Mouse (Mus musculus) midbrain, embryonic 13.5 days (tissue): ENCODE measurements at regions not wholly inside any gene's neighbourhood (a gene's known extent, or its start where the extent isn't known, plus 50 kb on each side); places are given as distances from the start of the nearest gene placed in this dataset.

Experiments used
- ATAC-seq: fragments of 200-750 bp; cut with Nextera tagmentation; 2 replicates; pipeline ENCODE4 v1.8.0; 2017; ENCODE audit warnings: mild to moderate bottlenecking, moderate TSS enrichment, moderate library complexity
- H3K27ac ChIP-seq: fragments of 300-500 bp; sonication (generic); 2 replicates; pipeline ENCODE4 v1.5.1; 2015; ENCODE audit warnings: inconsistent platforms, mild to moderate bottlenecking, moderate library complexity
- H3K27me3 ChIP-seq: fragments of 300-500 bp; sonication (generic); 2 replicates; pipeline ENCODE4 v1.6.1; 2015; ENCODE audit warnings: mild to moderate bottlenecking, inconsistent platforms
- H3K36me3 ChIP-seq: fragments of 300-500 bp; sonication (generic); 2 replicates; pipeline ENCODE4 v1.6.1; 2015; ENCODE audit warnings: mild to moderate bottlenecking, inconsistent platforms
- H3K4me1 ChIP-seq: fragments of 300-500 bp; sonication (generic); replicated peaks from 2 replicates; pipeline ENCODE4 v1.6.1; 2015; ENCODE audit warnings: inconsistent platforms
- H3K4me2 ChIP-seq: fragments of 300-500 bp; sonication (generic); replicated peaks from 2 replicates; pipeline ENCODE4 v1.6.1; 2015; ENCODE audit warnings: moderate library complexity, mild to moderate bottlenecking, inconsistent platforms
- H3K4me3 ChIP-seq: fragments of 300-500 bp; sonication (generic); replicated peaks from 2 replicates; pipeline ENCODE4 v1.5.1; 2015; ENCODE audit warnings: mild to moderate bottlenecking, inconsistent platforms
- H3K9ac ChIP-seq: fragments of 300-500 bp; sonication (generic); replicated peaks from 2 replicates; pipeline ENCODE4 v1.6.1; 2015; ENCODE audit warnings: mild to moderate bottlenecking, inconsistent platforms
- H3K9me3 ChIP-seq: fragments of 300-500 bp; sonication (generic); 2 replicates; pipeline ENCODE4 v1.6.1; 2016; ENCODE audit warnings: mild to moderate bottlenecking, inconsistent platforms
- WGBS: fragments of 180-500 bp; shearing (Covaris S2); methylation state at CpG from one replicate; pipeline ENCODE4 v1.1.7; 2015; 5-methylcytosine and 5-hydroxymethylcytosine counted together

DNA sequence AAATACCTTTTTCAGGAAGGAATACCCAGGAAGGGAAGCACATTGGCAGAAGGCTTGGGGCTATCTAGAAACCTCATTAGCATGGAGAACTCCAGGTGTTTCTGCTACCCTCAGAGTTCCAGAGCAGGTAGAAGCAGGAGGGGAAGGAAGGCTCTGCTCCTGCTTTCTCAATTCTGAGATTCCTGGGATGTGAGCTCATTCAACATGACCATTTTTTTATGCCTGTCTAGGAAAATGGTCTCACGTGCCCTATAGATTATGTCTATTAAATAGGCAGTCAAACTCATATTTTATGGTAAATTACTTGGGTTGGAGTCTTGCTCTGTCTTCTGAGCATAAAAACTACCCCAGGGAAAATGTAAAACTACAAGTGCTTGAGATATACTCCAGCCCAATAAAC, 130.2 kb downstream of the Ccdc71l start:
- Histone ChIP-seq H3K4me3 (no peak overlapping the region), H3K9me3 (no peaks in the 10 kb centered on the region), H3K9ac (no peak overlapping the region), H3K36me3 (no peaks in the 10 kb centered on the region), H3K27ac (no peak overlapping the region), H3K4me1 (no peaks in the 10 kb centered on the region), H3K27me3 (no peaks in the 10 kb centered on the region), H3K4me2 (no peak overlapping the region)
- WGBS, result 85% methylated on average over 1 of the region's 1 CpGs
- ATAC-seq, result no peak

DNA sequence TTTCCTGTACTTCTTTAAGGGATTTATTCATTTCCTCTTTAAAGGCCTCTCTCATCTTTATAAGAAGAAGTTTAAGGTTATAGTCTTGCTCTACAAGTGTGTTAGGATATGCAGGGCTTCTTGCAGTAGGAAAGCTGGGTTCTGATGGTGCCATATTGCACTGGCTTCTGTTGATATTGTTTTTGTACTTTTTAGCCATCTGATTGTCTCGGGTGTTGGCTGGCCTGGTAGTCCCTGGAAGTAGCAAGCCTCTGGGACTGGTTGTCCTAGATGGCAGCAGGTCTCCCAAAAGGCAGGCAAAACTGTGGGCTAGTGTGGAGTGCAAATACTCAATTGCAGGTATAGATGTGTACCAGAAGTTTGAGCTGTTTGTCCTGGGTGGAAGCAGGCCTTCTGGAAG, 147.1 kb downstream of the Ccdc71l start:
- H3K4me2 ChIP-seq, result no peak overlapping the region
- ATAC-seq, result no peak
- WGBS, result 76% methylated on average over 1 of the region's 1 CpGs

DNA sequence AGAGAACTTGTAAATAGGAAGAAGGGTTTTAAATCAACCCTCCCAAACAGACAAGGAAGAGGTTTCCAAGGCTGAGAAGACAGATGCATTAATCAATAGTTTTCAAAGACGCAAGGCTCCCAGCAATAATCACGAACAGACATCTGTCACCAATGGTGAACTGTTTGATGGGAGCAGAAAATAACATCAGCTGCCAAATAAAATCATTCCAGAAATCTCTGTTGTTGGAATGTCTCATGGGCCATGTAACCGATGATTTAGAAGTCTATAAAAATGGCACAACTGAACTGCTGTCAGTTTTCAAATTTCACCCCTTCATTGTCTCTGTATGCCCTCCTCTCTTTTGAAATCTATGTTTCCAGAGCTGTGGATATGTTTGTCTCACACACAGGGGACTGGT, 152.7 kb downstream of the Ccdc71l start:
- no peaks in the 10 kb centered on the region for H3K9me3 ChIP-seq
- no peak overlapping the region for H3K9ac ChIP-seq
- no peaks in the 10 kb centered on the region for H3K4me1 ChIP-seq
- 93% methylated on average over 3 of the region's 3 CpGs for WGBS
- no peak overlapping the region for H3K4me2 ChIP-seq
- H3K4me3 ChIP-seq, result no peak overlapping the region
- H3K36me3 ChIP-seq, result no peaks in the 10 kb centered on the region
- H3K27me3 ChIP-seq, result no peaks in the 10 kb centered on the region
- no peak for ATAC-seq
- no peak overlapping the region for H3K27ac ChIP-seq

More for the DNA sequence above, 147.1 kb downstream of the Ccdc71l start:
- H3K27me3 ChIP-seq, result no peaks in the 10 kb centered on the region
- H3K36me3 ChIP-seq, result no peaks in the 10 kb centered on the region
- no peaks in the 10 kb centered on the region for H3K9me3 ChIP-seq
- H3K4me3 ChIP-seq, result no peak overlapping the region
- no peak overlapping the region for H3K27ac ChIP-seq
- H3K9ac ChIP-seq, result no peak overlapping the region
- H3K4me1 ChIP-seq, result no peaks in the 10 kb centered on the region

DNA sequence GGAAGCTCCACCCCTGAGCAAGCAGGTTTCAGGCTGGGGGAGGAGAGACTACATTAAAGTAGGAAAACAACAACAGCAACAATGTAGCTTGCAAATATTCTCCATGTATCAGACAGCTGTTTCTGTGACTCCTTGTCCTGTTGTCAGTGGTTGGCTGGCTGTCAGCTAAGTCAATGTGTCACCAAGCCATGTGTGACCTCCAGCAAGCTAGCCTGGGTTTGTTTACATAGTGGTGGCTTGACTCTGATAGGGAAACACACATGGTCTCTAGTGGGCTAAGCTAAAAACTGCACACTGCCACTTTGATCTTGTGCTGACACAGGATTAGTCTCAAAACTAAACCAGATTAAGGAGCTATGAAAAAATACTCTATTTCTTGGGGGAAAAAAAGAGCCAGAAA, 155.1 kb downstream of the Ccdc71l start:
- no peaks in the 10 kb centered on the region for H3K4me1 ChIP-seq
- no peaks in the 10 kb centered on the region for H3K27me3 ChIP-seq
- no peak overlapping the region for H3K27ac ChIP-seq
- no peaks in the 10 kb centered on the region for H3K9me3 ChIP-seq
- no peak overlapping the region for H3K4me3 ChIP-seq
- ATAC-seq, result no peak
- H3K9ac ChIP-seq, result no peak overlapping the region
- no peaks in the 10 kb centered on the region for H3K36me3 ChIP-seq
- H3K4me2 ChIP-seq, result no peak overlapping the region

GRCm38 (mm10) chr12:32545466-32545865, 167.0 kb downstream of the Ccdc71l start:
- no peak overlapping the region for H3K9ac ChIP-seq
- no peaks in the 10 kb centered on the region for H3K4me1 ChIP-seq
- 73% methylated on average over 1 of the region's 1 CpGs for WGBS
- no peak overlapping the region for H3K27ac ChIP-seq
- H3K36me3 ChIP-seq, result no peaks in the 10 kb centered on the region
- H3K4me3 ChIP-seq, result no peak overlapping the region
- H3K27me3 ChIP-seq, result no peaks in the 10 kb centered on the region
- ATAC-seq, result no peak
- H3K9me3 ChIP-seq, result peaks cover 11% of the 10 kb centered on the region; the same call in 1 of the 2 replicates
- H3K4me2 ChIP-seq, result no peak overlapping the region

- H3K27me3 ChIP-seq, result no peaks in the 10 kb centered on the region
- no peak overlapping the region for H3K4me3 ChIP-seq
- H3K9ac ChIP-seq, result no peak overlapping the region
- H3K4me2 ChIP-seq, result no peak overlapping the region
- ATAC-seq, result no peak
- no peak overlapping the region for H3K27ac ChIP-seq
- no peaks in the 10 kb centered on the region for H3K36me3 ChIP-seq
- H3K4me1 ChIP-seq, result no peaks in the 10 kb centered on the region
- peaks cover 11% of the 10 kb centered on the region; the same call in 1 of the 2 replicates for H3K9me3 ChIP-seq
These were observed 167.9 kb downstream of the Ccdc71l start for GRCm38 (mm10) chr12:32546356-32546755.

- H3K4me1 ChIP-seq, result no peaks in the 10 kb centered on the region
- no peaks in the 10 kb centered on the region for H3K27me3 ChIP-seq
- H3K9ac ChIP-seq, result no peak overlapping the region
- no peaks in the 10 kb centered on the region for H3K36me3 ChIP-seq
- no peak overlapping the region for H3K4me2 ChIP-seq
- no peak overlapping the region for H3K4me3 ChIP-seq
- ATAC-seq, result no peak
- 82% methylated on average over 5 of the region's 5 CpGs for WGBS
- H3K9me3 ChIP-seq, result 0 out of 2 replicates have a peak, but pooled peaks cover 2% of the 10 kb centered on the region
- no peak overlapping the region for H3K27ac ChIP-seq
These were observed 175.3 kb downstream of the Ccdc71l start for GRCm38 (mm10) chr12:32553793-32554192.

GRCm38 (mm10) chr12:32567777-32568176, 189.3 kb downstream of the Ccdc71l start:
- 67% methylated on average over 3 of the region's 3 CpGs for WGBS

GRCm38 (mm10) chr12:32581304-32581703, 202.8 kb downstream of the Ccdc71l start:
- Histone ChIP-seq H3K9ac (no peak overlapping the region), H3K27ac (no peak overlapping the region), H3K27me3 (no peaks in the 10 kb centered on the region), H3K4me3 (no peak overlapping the region), H3K4me2 (no peak overlapping the region), H3K9me3 (no peaks in the 10 kb centered on the region), H3K4me1 (no peaks in the 10 kb centered on the region), H3K36me3 (no peaks in the 10 kb centered on the region)
- no peak for ATAC-seq
- whole genome bisulfite sequencing, result 77% methylated on average over 6 of the region's 6 CpGs

More at GRCm38 (mm10) chr12:32567777-32568176, 189.3 kb downstream of the Ccdc71l start:
- Histone ChIP-seq H3K4me3 (no peak overlapping the region), H3K4me2 (no peak overlapping the region), H3K4me1 (no peaks in the 10 kb centered on the region), H3K27ac (no peak overlapping the region), H3K36me3 (no peaks in the 10 kb centered on the region), H3K27me3 (no peaks in the 10 kb centered on the region), H3K9me3 (0 out of 2 replicates have a peak, but pooled peaks cover 3% of the 10 kb centered on the region), H3K9ac (no peak overlapping the region)
- no peak for ATAC-seq

- ATAC-seq, result 0 out of 2 replicates have a peak, but pooled peaks have one; percentile 50
- Histone ChIP-seq H3K27me3 (no peaks in the 10 kb centered on the region), H3K9me3 (no peaks in the 10 kb centered on the region), H3K27ac (no peak overlapping the region), H3K36me3 (no peaks in the 10 kb centered on the region), H3K4me3 (no peak overlapping the region), H3K4me2 (no peak overlapping the region), H3K9ac (no peak overlapping the region), H3K4me1 (no peaks in the 10 kb centered on the region)
- WGBS, result 83% methylated on average over 10 of the region's 10 CpGs
These were observed 217.1 kb upstream of the Nampt start for GRCm38 (mm10) chr12:32602131-32602815.

- no peaks in the 10 kb centered on the region for H3K36me3 ChIP-seq
- no peak overlapping the region for H3K9ac ChIP-seq
- H3K4me1 ChIP-seq, result no peaks in the 10 kb centered on the region
- H3K27me3 ChIP-seq, result no peaks in the 10 kb centered on the region
- no peak overlapping the region for H3K4me2 ChIP-seq
- H3K9me3 ChIP-seq, result no peaks in the 10 kb centered on the region
- no peak overlapping the region for H3K4me3 ChIP-seq
- ATAC-seq, result no peak
- no peak overlapping the region for H3K27ac ChIP-seq
These were observed 214.0 kb upstream of the Nampt start for GRCm38 (mm10) chr12:32605353-32605752.

DNA sequence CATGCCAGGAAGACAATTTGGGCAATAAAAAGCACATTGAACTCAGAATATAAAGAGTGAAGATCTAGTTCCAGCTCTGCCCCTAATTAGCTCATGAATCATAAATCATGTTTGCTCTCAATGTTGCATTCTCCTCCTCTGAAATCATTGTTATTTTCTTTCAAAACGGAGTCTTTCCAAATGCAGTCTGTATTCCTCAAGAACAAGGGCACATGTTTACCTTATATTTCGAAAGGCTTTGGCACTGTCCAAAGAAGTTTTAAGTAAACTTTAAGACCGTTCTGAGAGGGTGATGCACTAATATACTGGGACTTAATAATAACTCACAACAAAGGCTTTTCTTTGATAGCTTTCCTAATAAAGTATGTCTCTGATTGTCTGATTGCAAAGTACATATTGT, 204.3 kb upstream of the Nampt start:
- ATAC-seq, result no peak
- no peak overlapping the region for H3K4me2 ChIP-seq
- H3K9me3 ChIP-seq, result no peaks in the 10 kb centered on the region
- H3K27me3 ChIP-seq, result no peaks in the 10 kb centered on the region
- WGBS, result 82% methylated on average over 3 of the region's 3 CpGs
- no peaks in the 10 kb centered on the region for H3K4me1 ChIP-seq
- no peak overlapping the region for H3K27ac ChIP-seq
- no peaks in the 10 kb centered on the region for H3K36me3 ChIP-seq
- no peak overlapping the region for H3K9ac ChIP-seq
- no peak overlapping the region for H3K4me3 ChIP-seq

DNA sequence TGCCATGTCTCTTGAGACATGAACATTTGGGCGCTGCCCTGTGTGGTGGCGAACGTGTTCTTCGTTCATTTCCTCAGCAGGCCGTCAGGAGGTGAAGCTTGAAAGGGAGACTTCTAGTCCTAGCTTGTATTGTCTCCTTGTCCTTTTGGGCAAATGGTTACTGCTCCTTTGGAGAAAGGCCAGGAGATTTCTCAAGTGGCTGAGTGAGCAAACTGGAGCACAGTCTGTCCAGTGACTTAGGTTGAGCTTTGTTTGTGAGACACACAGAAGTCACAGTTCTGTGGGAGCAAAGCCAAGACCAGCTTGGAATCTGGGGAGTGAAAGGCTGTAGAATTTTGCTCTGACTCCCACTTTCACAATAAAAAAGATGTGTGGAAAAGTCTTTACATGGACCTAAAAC, 203.3 kb upstream of the Nampt start:
- H3K36me3 ChIP-seq, result no peaks in the 10 kb centered on the region
- no peak overlapping the region for H3K9ac ChIP-seq
- 90% methylated on average over 5 of the region's 5 CpGs for WGBS
- H3K4me2 ChIP-seq, result no peak overlapping the region
- H3K4me3 ChIP-seq, result no peak overlapping the region
- ATAC-seq, result no peak
- H3K4me1 ChIP-seq, result no peaks in the 10 kb centered on the region
- no peaks in the 10 kb centered on the region for H3K9me3 ChIP-seq
- no peak overlapping the region for H3K27ac ChIP-seq
- H3K27me3 ChIP-seq, result no peaks in the 10 kb centered on the region
